Mouse (Mus musculus): ENCODE results near the gene Nsf. TPM values are rescaled to one million over a fixed set of nuclear protein-coding genes. Genes with fewer than 3 reads are reported as not detected.

Nsf gene
- total RNA-seq, 1 experiment from 2014 or later: 29.5 TPM

DNA sequence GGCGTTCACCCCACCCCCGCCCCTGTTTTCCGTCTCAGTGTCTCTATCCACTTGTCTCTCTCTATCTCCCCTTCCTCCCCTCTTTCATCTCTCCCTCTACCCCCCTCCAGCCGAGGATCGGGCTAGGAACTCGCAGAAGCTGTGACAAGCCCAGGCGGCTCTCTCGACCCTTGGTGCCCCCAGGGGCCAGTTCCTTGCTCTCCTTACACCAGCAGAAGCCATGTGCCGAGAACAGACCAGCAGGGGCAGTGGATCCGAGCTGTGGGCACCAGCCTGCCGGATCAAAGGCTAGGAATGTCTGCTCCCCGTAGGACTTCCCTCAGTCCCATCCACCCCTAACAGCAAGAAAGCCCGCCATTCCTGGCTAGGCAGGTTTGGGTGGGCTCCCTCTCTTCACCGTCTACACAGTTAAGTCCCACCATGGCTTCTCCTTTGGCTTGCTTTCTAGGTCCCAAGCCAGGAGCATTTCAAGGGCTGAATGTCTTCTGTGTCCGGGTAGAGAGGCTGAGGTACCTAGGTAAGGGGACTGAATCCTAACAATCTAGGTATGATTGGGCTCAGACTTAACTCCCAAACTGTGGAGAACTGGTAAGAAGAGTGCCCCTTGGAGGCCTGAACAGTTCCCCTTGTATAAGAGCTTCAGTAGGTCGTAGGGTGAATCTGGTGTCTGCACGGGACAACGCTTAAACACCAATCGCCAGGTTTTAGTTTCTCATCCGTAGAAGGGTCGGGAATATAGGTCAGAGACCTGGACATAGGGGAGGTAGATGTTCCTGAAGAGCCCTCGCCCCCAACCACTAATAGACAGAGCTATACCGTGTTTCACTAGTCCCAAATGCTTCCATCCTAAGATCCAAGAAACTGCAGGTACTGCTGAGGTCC is 181.1 kb downstream of the Nsf start:
- no peak for ATAC-seq (replicated peaks in 1 of 2; ENCODE audit: insufficient read depth in 1 of 2, low FRiP score in 2 of 2, low TSS enrichment in 1 of 2, low read depth in 1 of 2, poor library complexity in 2 of 2, severe bottlenecking in 2 of 2)

Other genes starting within 250 kb of the Nsf start
- not detected in 2 replicates for gene Wnt9b, start 204.2 kb downstream of the Nsf start, total RNA-seq (2017)
- gene Wnt3, start 179.9 kb downstream of the Nsf start, total RNA-seq (2017): not detected in 2 replicates
- 36.6 and 39.3 TPM in 2 replicates for gene Arf2, start 12.7 kb upstream of the Nsf start, total RNA-seq (2017)
- not detected in 2 replicates for gene Crhr1, start 178.8 kb upstream of the Nsf start, total RNA-seq (2017)
- not detected in 2 replicates for gene Sppl2c, start 232.3 kb upstream of the Nsf start, total RNA-seq (2017)